Mouse (Mus musculus) urinary bladder, postnatal 36 days (tissue): ENCODE measurements around the gene Cd180.

ENCODE experiments used
- DNase-seq, 2 experiments: peaks; one replicate each; pipeline ENCODE4 v3.0.0; 2022; ENCODE audit warnings: low spot score in 2 of 2, mixed read lengths in 1 of 2

Gene Cd180

DNA sequence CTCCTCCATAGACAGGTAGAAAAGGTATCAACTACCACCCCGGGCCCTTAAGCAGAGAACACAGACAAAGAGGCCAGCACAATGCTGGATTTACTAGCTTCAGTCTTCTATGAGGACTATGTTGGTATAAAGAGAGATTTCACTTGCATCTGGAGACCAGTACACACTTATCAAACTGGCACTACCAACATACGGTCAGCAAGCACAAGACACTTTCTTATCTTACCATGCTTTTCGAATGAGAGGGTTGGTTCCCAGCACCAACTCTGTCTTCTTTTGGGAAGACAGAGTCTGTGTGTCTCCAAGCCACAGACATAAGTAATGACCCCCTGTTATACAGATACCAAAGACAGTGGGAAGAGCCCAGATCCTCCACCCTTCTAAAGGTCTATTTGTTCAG, 85.5 kb downstream of the Cd180 start:
- no peak for DNase-seq

DNA sequence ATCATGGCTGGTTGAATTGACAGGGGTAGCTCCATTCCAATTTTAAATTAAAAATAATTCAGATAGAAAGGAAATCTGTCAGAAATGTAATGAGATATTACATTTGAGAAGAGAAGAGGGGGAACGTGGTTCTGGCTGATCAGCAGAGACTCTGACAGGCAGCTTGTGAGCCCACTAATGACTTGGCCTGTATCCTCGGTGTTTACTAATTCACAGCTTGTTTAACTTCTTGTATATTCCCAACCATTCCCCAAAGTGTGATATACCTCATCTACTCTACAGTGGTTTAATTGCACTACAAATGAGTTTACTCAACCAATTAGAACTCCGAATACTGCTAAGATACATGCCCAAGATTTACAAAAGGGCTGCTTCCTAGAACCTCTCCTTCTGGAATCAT, 85.9 kb downstream of the Cd180 start:
- no peak for DNase-seq

DNA sequence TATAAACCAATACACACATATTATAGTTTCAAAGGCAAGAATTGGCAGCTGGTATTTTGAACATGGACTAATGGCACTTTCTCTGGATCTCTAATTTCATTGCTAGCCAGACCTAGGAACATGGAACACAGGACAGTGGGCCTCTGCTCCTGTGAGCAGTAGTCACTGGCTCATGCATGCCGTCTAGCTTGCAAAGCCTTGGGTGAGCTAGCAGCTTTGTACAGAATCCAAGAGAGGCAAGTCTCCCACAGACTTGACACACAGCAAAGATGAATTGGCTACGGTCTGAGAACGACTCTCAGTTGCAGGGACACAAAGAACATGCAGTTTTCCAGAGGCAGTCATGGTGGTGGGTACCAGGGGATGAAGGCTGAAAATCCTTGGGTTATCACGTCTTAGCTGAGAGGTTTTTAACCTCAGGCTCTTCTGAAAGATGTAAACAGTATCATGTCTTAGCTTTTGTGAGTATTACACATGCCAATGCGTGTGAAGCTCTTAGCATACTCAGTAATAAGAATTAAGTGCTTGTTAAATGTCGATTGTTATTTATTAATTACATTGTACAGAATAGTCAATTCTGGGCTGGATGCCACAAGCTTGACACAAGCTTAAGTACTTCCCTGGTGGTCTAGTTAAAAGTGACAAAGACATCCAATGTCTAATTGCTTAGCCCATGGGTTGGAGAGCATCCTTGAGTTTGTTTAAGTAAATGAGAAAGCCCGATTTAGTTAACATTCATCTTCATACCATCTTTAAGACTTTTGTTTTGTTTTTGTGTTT, 90.4 kb downstream of the Cd180 start:
- DNase-seq: no peak

DNA sequence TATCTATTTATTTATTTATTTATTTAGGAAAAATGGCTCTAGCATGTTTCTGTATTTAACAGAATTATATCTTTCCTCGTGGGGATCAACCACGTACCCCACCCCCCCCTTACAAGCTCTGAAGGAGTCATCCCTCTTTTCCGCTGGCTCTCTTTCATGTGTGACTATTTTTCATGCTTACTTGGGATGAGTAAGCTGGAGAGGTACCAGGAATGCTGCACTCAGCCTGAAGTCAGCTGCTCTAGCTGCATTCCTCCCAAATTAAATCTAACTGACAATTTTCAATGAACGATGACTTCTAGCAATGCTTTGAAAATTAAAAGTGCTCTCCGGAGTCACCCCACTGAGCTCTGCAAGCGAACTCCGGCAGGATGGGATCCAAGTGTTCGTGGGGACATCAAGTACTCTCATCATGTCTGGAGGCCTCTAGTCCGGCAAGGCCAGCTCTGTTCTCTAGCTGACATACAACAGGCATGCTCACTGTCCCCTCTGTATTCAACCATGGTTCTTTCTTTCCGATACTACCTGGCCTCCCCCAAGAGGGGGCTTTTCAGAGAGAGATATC, 93.4 kb downstream of the Cd180 start:
- no peak for DNase-seq
